Mouse (Mus musculus): ENCODE data around the gene Plod3.
A peak's percentile ranks its signal among the peaks of the same experiment; 100 is the strongest.
"Not testable (repeated sequence)": the region's sequence is repeated elsewhere in the genome, so short reads cannot be mapped to it uniquely, and the experiment has no call there.

The Plod3 gene

DNA sequence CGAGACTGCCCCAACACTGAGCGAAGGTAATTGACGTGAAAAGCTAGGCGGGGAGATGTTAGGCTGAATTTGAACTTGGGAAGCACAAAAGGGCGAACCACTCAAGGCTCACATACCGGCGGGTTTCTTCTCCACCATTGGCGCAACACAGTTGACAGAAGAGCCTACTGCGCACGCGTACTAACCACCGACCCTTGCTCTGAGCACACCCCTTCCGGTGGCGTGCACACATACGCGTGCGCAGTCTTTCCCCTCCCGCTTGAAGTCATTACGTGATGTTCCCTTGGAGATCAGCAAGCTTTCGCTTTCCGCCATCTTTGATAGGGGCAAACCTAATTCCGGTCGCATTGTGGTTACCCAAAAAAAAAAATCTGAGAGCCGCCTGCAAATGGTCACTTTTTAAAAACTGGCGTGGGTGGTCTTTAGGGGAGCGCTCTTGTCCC is at the start of gene Plod3:
Gene Plod3 (plus strand): TSS at position 325 of the 443 bp plus-strand sequence.
- peak; percentile 97 to 98 for DNase-seq

DNA sequence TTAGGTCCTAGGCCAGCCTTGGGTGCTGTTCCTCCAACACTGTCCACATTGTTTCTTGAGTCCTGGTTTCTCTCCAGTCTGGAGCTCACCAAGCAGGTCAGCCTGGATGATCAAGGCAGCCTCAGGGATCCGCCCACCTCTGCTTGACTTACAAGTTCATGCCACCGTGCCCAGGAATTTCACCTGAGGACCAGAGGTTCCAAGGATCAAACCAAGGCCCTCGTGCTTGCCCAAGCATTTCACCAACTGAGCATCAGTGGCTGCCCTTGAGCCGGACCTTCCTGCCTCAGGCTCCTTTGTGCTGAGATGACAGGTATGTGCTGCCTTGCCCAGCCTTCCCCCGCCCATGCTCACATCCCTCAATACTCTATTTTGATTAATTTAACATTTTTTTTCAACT is 49.2 kb upstream of the Plod3 start:
- DNase-seq, result no peak

DNA sequence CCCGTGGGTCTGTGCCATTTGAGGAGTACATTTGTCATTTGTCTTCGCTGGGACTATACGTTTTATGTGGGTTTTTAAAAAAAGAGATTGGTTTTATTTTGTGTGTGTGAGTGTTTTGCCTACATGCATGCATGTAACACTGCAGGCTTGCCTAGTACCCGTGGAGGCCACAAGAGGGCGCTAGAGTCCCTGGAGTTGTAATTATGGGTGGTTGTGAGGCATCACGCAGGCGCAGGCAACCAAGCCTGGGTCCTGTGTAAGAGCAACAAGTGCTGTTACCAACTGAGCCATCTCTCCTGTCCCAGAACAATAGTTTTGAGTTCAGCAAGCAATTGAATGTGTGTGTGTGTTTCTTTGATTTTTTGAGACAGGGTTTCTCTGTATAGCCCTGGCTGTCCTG is 47.5 kb upstream of the Plod3 start:
- DNase-seq, result no peak

DNA sequence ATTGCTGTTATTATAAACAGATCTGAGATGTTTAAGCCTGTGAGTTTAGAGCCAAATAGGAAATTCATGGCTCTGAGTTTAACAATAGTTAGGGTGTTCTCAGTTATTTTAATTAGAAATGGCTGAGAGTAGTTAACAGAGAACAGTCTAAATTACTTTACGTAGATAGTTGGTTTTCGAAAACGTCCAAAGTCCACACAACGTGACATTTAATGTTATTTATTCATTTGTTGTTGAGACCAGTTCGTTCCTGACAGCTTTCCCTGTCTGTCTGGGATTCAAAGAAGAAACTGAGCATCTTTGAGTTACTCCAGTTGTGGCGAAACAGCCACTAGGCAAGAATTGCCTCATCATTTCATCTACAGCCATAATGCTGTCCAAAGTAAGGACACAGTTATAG is 46.8 kb upstream of the Plod3 start:
- not testable (repeated sequence) for DNase-seq

DNA sequence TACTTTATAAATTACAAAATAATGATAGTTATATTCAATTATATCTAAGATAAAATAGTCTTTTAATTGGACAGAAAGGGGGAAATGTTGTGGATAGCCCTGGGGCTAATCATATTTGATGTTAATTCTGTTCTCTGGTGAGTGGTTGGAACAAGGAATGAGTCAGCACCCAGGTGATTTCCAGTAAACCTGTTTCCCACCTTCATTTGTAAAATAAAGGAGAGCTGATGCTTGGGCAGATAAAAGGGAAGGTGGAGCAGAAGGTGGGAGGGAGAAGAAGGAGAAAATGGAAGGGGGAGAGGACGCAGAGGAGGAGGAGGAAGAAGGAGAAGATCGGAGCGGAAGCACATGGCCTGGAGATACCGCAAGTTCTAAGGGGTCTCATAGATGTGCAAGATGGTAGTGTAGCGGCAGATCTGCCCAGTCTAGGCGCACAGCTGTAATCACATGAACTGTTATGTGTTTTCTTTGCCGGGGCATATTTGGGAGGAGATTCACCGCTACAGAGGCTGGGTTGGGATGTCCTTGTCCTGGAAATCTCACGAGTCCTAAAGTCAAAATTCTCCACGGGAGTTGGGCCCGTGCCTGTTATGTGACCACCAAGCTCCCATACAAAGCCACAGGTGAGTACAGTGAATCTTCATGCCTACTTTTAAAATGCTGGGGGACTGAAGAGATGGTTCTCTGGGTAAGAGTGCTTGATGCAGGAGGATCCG is 45.8 kb upstream of the Plod3 start:
- DNase-seq, result no peak

DNA sequence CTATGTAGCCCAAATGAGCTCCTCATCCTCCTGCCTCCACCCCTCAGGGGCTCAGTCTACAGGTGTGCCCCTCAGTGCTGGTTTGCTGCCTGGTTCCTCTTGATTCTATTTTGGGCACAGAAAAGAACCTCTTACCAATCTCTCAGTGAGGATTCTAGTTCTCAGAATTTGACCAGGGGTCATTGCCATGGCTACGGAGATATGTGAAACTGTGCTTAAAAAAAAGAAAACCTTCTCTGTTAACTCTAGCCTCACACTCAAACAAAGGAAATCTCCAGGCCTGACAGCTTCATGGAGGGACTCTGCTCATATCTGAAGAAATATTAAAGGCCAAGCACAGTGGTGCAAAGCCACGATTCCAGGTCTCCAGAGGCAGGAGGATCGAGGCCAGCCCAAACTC is 44.0 kb upstream of the Plod3 start:
- DNase-seq, result no peak

DNA sequence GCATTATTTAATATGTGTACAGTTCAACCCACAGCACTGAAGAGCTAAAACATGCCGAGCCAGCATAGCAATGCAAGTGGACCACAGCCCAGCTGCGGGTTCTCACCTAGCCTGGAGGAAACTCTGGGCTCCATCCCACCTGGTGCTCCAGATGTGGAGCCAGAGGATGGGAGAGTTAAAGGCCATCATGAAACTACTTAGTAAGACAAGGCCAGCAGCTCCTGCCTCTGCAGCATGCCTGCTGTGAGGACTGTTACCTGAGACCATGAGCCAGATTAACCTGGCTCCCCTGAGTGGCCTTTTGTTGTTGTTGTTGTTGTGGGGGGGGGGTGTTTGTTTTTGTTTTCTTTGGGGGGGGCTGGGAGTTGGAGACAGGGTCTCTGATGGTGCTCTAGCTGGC is 43.4 kb upstream of the Plod3 start:
- no peak for DNase-seq

DNA sequence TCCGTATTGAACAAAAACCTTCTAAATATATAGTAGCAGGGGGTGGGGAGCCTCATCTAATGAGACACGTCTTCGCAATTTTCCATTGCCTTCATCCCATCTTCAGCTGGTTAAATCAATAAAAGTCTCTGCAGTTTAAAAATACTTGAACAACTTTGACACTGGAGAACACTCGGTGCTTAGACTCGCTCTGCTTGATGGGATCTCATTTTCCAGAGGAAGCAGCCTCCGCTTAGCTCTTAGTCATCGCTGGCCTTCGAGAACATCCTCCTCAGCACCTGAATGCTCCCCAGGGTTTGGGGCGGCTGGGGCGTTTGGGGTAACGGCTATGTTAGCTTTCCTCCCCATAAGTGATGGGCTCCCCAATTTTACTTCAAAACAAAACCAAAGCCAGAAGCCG is 41.7 kb upstream of the Plod3 start:
- no peak for DNase-seq

DNA sequence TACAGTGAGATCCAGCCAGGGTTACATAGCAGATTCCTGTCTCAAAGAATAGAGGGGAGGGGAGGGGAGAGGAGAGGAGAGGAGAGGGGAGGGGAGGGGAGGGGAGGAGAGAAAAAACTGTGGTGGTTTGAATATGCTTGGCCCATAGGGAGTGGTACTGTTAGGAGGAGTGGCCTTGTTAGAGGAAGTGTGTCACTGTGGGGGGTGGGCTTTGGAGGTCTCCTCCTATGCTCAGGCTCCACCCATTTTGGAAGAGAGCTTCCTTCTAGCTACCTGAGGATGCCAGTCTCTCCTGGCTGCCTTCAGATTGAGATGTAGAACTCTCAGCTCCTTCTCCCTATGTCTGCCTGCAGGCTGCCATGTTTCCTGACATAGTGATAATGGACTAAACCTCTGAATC is 38.9 kb upstream of the Plod3 start:
- DNase-seq, result no peak

DNA sequence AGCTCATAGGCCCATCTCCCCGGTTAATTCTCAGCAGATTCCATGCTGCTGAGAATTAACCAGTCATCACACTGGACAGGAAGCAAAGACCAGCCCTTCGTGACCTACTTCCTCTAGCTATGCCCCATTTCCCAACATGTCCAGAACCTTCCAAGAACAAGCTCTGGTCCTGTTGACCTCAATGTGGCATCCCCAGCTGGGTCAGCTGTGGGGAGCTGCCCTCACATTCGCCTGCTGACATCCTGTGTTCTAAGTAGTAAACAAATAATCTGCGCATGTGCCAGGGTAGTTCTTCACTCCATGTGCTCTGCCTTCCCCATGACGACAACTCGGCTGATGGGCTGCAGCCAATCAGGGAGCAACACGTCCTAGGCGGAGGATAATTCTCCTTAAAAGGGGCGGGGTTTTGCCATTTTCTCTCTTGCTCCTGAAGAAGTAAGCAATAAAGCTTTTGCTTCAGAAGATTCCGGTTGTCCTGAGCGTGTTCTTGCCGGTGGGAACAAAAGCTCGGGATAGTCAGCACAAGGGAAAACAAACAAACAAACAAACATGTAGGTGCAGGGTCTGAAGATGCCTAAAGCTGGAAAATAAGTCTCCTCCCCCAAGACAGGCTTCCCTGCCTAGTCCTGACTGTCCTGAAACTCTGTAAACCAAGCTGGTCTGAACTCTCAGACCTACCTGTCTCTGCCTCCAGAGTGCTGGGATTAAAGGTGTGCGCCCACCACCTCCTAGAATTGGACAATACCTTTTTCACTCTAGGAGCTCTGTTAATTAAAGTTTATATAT is 37.1 kb upstream of the Plod3 start:
- DNase-seq, result not testable (repeated sequence)

DNA sequence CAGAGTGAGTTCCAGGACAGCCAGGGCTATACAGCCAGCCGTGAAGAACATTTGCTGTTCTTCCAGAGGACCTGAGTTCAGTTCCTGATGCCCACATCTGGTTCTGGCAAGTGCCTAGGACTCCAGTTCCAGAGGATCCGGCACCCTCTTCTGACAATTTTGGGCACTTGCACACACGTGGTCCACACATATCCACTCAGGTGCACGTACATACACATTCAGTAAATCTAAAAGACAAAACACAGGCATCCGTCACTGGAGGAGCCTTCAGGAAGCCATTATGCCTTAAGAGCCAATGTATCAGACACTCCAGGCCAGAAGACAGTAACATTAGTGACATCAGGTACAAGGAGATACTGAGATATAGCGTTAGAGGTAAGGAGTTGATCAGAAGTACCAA is 36.3 kb upstream of the Plod3 start:
- no peak for DNase-seq

DNA sequence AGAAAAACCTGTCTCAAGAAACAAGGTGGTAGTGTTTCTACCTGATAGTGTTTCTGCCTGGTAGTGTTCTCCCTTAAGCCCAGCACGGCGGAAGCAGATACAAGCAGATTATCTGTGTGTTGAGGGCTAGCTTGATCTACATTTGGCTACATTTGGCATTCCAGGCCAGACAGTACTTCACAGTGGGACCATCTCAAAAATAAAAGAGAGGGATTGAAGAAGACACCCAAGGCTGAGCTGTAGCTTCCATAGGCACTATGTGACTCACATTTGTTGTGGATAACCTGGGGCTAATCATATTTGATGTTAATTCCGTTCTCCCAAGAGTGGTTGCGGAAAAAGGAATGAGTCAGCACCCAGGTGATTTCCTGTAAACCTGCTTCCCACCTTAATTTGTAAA is 34.7 kb upstream of the Plod3 start:
- no peak for DNase-seq

DNA sequence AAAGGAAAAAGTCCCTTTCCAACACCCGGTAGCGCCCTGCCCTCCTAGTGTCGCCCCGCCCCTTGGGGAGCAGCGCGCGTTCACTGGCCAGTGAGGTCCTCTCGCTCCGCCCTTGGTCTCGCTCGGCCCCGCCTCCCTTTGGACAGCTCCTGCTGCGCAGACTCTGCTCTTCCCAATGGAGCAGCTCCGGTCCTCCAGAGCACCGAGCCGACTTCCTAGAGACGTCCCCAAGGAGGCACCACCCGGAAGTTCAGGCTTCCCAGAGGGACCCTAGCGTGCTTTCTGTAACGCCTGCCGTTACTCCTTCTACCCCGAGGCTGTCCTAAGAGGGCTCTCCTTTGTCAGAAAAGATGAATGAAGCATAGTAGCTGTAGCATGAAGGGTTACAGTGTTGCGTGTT is 33.8 kb upstream of the Plod3 start, which contains the start of gene Fis1:
Gene Fis1 (plus strand): TSS at position 261 of the 400 bp plus-strand sequence.
- peak; percentile 97 to 99 for DNase-seq

DNA sequence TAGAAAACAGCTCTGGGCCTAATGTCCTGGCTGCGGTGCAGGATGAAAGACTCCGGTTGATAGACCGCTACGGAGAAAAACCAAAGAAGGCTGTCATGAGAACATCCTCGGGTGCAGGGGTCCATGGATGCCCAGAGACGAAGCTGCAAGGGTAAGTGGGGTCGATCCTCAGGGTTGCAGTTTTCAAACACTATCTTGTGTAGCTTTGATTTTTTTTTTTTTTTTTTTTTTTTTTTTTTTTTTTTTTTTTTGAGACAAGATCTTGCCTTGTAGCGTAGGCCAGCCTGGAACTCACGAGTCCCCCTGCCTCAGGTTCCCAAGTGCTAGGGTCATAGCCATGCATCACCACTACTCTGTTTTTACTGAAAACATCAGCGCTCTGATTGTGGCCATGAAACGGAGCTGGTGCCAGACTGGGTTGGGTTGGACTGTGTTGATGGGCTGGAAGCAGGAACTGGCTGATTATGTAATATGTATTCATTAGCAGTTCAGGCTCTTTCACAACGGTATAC is 33.3 kb upstream of the Plod3 start:
- peak; percentile 65 to 70 for DNase-seq

DNA sequence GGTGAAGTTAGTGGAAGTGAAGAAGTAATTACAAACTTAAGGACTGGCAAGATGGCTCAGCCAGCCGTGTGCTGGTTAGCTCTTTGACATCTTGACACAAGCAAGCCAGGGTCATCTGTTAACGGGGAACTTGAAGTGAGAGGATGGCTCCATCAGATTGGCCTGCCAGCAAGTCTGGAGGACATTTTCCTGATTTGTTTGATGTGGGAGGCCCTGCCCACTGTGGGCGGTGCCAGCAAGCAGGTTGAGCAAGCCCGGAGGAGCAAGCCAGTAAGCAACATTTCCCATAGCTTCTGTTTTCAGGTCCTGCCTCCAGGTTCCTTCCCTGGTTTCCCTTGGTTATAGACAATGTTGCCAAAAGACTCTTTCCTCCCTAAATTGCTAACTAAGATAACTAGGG is 31.2 kb upstream of the Plod3 start:
- no peak for DNase-seq

DNA sequence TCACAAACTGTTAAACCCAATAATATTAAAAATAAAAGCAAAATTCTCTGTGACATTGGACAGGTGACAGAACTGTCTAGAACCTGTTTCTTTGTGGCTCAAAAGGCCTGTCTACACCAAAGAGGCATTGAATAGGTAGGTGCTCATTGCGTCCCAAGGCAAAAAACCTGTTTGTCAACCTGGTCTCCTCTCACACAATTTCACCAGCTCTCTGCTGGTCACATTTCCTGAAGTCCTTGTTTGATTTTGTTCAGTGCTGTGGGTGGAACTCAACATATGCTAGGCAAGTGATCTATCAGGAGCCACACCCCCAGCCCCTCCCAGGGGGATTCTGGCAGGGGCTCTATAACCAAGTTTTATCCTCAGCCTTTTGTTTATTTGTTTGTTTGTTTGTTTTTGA is 29.6 kb upstream of the Plod3 start:
- DNase-seq, result peak; percentile 26 to 60

DNA sequence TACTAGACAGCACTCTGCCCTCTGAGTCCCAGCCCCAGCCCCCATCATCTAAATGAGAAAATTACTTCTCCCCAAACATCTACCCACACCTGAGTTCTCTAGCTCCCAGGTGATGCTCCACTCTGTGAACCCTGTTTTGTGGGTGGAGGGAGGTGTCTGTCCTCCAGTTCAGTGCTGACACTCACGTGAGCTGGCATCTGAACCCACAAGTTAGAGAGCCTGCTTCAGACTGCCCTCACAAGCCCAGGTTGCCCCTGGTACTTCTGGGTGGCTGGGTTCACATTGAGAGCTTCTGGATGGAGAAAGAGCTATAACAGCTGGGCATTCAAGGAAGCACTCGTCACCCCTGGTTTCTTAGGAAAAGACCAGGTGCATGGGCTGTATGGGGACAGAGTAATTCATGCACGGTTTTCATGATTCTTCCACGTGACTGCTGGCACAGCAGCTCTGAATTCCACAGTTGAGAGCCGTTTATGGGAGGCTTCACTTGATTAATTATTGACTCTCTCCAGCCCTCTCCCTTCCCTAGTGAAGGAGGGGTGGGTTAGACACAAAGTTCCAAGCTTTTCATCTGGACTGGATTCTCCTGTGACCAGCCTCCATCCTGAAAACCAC is 27.7 kb upstream of the Plod3 start:
- DNase-seq, result peak in 1 of 2 experiments; percentile 60

DNA sequence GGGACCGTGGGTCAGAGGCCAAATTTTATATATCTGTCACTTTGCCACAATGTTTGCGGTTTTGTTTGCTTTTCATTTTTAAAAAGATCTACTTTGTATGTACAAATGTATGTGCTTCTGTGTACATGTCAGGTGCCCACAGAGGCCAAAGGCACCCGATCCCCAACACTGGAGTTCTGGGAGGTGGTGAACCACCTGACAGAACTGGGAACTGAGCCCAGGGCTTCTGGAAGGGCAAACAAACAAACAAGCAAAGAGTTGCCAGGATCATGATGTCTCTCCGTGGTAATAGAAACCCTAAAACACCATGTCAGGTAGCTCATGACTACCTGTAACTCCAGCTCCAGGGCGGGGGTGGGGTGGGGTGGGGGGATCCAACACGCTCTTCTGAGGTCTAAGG is 26.8 kb upstream of the Plod3 start:
- DNase-seq, result no peak

DNA sequence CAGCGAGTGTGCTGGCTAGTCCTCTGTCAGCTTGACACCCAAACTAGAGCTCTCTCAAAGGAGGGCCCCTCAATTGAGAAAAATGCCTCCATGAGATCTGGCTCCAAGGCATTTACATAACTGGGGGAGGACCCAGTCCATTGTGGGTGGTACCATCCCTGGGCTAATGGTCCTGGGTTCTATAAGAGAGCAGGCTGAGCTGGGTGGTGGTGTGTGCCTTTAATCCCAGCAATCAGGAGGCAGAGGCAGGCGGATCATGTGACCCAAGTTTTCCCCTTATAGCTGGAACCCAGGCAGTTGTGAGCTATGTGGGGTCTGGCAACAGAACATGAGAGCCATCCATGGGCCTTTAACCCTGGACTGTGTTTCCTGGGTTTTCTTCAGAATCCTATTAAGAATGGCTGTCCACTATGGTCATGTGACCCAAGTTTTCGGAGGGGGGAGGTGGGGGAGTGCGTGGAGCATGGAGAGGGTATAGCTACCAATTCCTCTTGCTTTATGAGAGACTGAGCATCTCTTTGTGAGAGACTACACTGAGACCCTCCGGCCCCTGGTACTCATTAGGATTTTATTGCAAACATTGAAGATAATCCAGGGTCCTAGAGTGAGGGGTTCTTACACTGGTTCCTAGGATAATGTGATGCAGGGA is 25.4 kb upstream of the Plod3 start:
- DNase-seq, result no peak

DNA sequence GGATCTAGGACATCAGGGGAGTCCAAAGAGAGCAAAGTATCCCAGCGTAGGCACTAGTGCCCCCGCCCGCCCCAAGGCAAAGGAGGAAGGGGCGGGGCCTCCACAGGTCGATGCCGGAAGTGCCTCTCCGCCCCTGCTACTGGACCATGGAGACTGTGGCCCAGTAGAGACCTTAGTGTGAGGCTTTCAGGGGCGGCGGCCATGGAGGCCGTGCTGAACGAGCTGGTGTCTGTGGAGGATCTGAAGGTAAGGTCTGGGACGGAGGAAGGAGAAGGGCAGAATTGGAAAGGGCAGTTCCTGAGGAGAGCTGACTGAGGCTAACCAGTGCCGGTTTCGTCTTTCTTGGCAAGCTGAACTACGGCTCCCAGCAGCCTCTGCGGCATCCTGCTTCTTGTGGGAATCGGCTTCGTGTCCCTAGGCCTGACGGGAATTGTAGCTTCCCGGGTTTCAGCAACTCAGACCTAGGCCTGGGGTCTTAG is 24.8 kb upstream of the Plod3 start:
- DNase-seq, result peak; percentile 92

DNA sequence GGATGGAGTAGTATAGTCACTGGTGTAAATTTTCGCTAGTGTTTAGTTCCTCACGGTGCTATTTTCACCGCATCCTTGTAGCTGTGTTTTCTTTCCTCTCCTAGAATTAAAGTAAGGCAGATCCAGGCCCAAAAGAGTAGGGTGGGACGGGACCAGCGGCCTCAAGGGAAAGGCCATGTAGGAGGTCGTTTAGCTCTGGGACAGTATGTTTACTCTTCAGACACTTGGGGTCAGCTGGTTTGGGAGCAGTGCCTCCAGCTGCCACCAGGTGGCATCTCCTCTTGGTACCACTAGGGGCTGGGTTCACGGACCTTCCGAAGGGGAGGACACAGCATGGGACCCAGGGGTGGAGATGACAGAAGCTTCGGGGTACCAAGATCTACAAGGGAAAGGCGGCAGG is 24.3 kb upstream of the Plod3 start:
- peak; percentile 84 to 90 for DNase-seq

DNA sequence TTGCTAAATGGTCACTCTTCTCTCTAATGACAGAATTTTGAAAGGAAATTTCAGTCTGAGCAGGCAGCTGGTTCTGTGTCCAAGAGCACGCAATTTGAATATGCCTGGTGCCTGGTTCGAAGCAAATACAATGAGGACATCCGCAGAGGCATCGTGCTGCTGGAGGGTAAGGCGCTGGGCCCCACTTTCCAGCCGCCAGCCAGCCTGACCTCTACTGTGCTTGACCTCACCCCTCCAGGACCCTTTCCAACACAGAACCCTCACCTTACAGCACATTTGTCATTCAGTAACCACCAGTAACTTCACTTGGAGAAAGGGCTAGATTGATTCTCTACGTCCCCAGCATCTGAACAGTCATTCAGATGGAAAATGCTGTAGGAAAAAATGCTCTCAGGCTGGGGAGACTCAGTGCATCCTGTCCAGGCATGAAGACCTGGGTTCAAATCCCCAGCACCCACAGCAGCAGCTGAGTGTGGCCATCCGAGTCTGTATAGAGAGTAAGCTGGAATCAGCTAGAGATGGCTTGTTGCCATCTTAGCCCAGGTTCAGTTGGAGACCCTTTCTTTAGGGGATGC is 23.8 kb upstream of the Plod3 start:
- DNase-seq, result no peak

DNA sequence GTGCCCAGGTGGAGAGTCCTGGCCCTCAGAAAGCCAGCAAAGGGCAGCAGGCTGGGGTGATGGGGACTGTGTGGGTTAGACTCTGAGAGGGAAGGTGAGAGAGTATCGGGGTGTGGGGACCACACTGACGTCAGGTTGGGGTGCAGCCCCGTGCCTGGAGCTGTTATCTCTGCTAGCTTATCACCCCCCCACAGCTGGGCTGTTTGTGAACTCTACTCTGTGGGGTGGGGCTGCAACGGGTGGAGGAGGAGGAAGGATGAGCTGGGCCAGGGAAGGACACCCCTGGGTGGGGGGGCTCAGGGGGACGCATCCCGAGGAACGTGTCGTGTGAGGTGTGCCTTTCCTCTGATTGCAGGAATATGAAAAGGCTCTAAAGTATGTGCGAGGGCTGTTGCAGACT is 21.6 kb upstream of the Plod3 start:
- no peak for DNase-seq

Measured in lung, adult 18-20 months (tissue).